Mouse (Mus musculus): Measurements from ENCODE around the gene Rtn4r.

The Rtn4r gene

GRCm38 (mm10) chr16:18127241-18127861, at the start of gene Rtn4r:
TSS of gene Rtn4r (plus strand) at chr16:18127642.
- no peak for DNase-seq (ENCODE audit: low spot score)

GRCm38 (mm10) chr16:18078314-18079015, 49.0 kb upstream of the Rtn4r start:
- no peak for DNase-seq (ENCODE audit: low spot score)

- DNase-seq (ENCODE audit: low spot score) = no peak
Measured at GRCm38 (mm10) chr16:18079300-18079699, 48.1 kb upstream of the Rtn4r start.

GRCm38 (mm10) chr16:18080171-18080570, 47.3 kb upstream of the Rtn4r start:
- no peak for DNase-seq (ENCODE audit: low spot score)

- DNase-seq (ENCODE audit: low spot score) = no peak
Measured at GRCm38 (mm10) chr16:18081149-18081827, 46.2 kb upstream of the Rtn4r start.

GRCm38 (mm10) chr16:18082291-18082690, 45.2 kb upstream of the Rtn4r start:
- DNase-seq (ENCODE audit: low spot score) = no peak

GRCm38 (mm10) chr16:18083231-18083951, 44.1 kb upstream of the Rtn4r start:
- peak; percentile 49 for DNase-seq (ENCODE audit: low spot score)

- no peak for DNase-seq (ENCODE audit: low spot score)
Measured at GRCm38 (mm10) chr16:18084262-18084661, 43.2 kb upstream of the Rtn4r start.

- DNase-seq (ENCODE audit: low spot score) = no peak
Measured at GRCm38 (mm10) chr16:18087101-18087500, 40.3 kb upstream of the Rtn4r start.

- DNase-seq (ENCODE audit: low spot score) = no peak
Measured at GRCm38 (mm10) chr16:18096348-18096747, 31.1 kb upstream of the Rtn4r start.

GRCm38 (mm10) chr16:18102816-18103215, 24.6 kb upstream of the Rtn4r start:
- DNase-seq (ENCODE audit: low spot score) = no peak

GRCm38 (mm10) chr16:18103366-18103765, 24.1 kb upstream of the Rtn4r start:
- no peak for DNase-seq (ENCODE audit: low spot score)

- no peak for DNase-seq (ENCODE audit: low spot score)
Measured at GRCm38 (mm10) chr16:18103808-18104207, 23.6 kb upstream of the Rtn4r start.

GRCm38 (mm10) chr16:18108221-18108966, 19.0 kb upstream of the Rtn4r start:
- DNase-seq (ENCODE audit: low spot score) = no peak

GRCm38 (mm10) chr16:18111042-18111441, 16.4 kb upstream of the Rtn4r start:
- no peak for DNase-seq (ENCODE audit: low spot score)

GRCm38 (mm10) chr16:18116467-18116866, 11.0 kb upstream of the Rtn4r start:
- DNase-seq (ENCODE audit: low spot score) = no peak

GRCm38 (mm10) chr16:18118285-18118684, 9.2 kb upstream of the Rtn4r start:
- no peak for DNase-seq (ENCODE audit: low spot score)

- no peak for DNase-seq (ENCODE audit: low spot score)
Measured at GRCm38 (mm10) chr16:18119031-18119730, 8.3 kb upstream of the Rtn4r start.

- no peak for DNase-seq (ENCODE audit: low spot score)
Measured at GRCm38 (mm10) chr16:18122740-18123139, 4.7 kb upstream of the Rtn4r start.

- no peak for DNase-seq (ENCODE audit: low spot score)
Measured at GRCm38 (mm10) chr16:18123471-18123870, 4.0 kb upstream of the Rtn4r start.

- no peak for DNase-seq (ENCODE audit: low spot score)
Measured at GRCm38 (mm10) chr16:18124040-18124439, 3.4 kb upstream of the Rtn4r start.

Data from left cerebral cortex, adult 11 months (tissue).